Mouse (Mus musculus) limb, embryonic 12.5 days (tissue): ENCODE results near the gene Tspan14. TPM values are rescaled to one million over a fixed set of nuclear protein-coding genes. Genes with fewer than 3 reads are reported as not detected.

Source experiments
- ATAC-seq: fragments of 200-750 bp; cut with Nextera tagmentation; 2 replicates; pipeline ENCODE4 v1.8.0; 2017; ENCODE audit warnings: low read depth, moderate TSS enrichment; ENCODE audit not compliant: insufficient number of reproducible peaks, insufficient read depth, low FRiP score, low TSS enrichment
- H3K27ac ChIP-seq: fragments of 300-500 bp; sonication (generic); 2 replicates; pipeline ENCODE4 v1.5.1; 2016; ENCODE audit warnings: mild to moderate bottlenecking, moderate library complexity
- H3K27me3 ChIP-seq: fragments of 300-500 bp; sonication (generic); 2 replicates; pipeline ENCODE4 v1.6.1; 2016; ENCODE audit warnings: mild to moderate bottlenecking, moderate library complexity
- H3K36me3 ChIP-seq: fragments of 300-500 bp; sonication (generic); 2 replicates; pipeline ENCODE4 v1.6.1; 2016; ENCODE audit warnings: mild to moderate bottlenecking, moderate library complexity
- H3K4me1 ChIP-seq: fragments of 300-500 bp; sonication (generic); replicated peaks from 2 replicates; pipeline ENCODE4 v1.6.1; 2016
- H3K4me2 ChIP-seq: fragments of 300-500 bp; sonication (generic); 2 replicates; pipeline ENCODE4 v1.6.1; 2016; ENCODE audit warnings: mild to moderate bottlenecking, moderate library complexity
- H3K4me3 ChIP-seq: fragments of 300-500 bp; sonication (generic); replicated peaks from 2 replicates; pipeline ENCODE4 v1.5.1; 2016; ENCODE audit warnings: mild to moderate bottlenecking
- H3K9ac ChIP-seq: fragments of 300-500 bp; sonication (generic); replicated peaks from 2 replicates; pipeline ENCODE4 v1.6.1; 2016; ENCODE audit warnings: mild to moderate bottlenecking, moderate library complexity
- H3K9me3 ChIP-seq: fragments of 300-500 bp; sonication (generic); 2 replicates; pipeline ENCODE4 v1.6.1; 2016; ENCODE audit warnings: mild to moderate bottlenecking, moderate library complexity
- WGBS: fragments of 180-500 bp; shearing (Covaris S2); methylation state at CpG from one replicate; pipeline ENCODE4 v1.1.7; 2016; 5-methylcytosine and 5-hydroxymethylcytosine counted together
- polyA plus RNA-seq: library from polyadenylated mRNA; unstranded; fragments of >200 nt; fragmentation: Nextera tagmentation; extraction: Ambion mirVana; gene quantifications from 2 replicates; pipeline ENCODE4 v1.2.1, GENCODE M21; 2016

Gene Tspan14
- polyA plus RNA-seq = 68.4 and 70.1 TPM in 2 replicates

DNA sequence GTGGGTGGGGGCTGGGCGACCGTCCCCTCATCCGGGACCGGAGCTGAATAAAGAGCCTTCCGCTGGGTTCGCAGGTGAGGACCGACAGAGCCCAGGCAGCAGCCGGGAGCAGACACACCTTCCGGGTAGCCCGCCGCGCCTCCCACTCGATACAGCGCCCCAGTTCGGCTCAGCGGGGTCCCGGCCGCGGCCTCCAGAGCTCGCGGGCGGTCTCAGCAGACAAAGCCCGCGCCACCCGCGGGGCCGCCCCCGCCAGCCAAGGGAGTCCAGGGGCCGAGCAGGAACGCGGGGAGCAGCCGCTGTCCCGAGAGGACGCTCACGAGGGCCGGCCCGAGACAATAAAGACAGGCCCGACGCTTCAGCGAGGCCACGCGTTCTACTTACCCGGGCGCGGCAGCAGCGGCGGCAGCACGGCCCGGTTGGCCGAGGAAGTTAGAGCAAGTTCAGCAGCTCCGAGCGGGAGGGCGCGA, at the start of gene Tspan14:
Gene Tspan14 (minus strand): TSS at position 416 of the 470 bp plus-strand sequence.
- Histone ChIP-seq H3K9me3 (no peaks in the 10 kb centered on the region), H3K27ac (peak within 1 kb of the TSS; percentile 91), H3K9ac (peak within 1 kb of the TSS; percentile 85), H3K4me2 (peak within 1 kb of the TSS; percentile 81), H3K4me3 (peak within 1 kb of the TSS; percentile 82), H3K36me3 (no peaks in the 10 kb centered on the region), H3K27me3 (no peaks in the 10 kb centered on the region), H3K4me1 (peaks cover 26% of the 10 kb centered on the region)
- WGBS = under 1% methylated on average over 54 of the region's 54 CpGs
- ATAC-seq = peak; percentile 74; the same call in 1 of the 2 replicates

DNA sequence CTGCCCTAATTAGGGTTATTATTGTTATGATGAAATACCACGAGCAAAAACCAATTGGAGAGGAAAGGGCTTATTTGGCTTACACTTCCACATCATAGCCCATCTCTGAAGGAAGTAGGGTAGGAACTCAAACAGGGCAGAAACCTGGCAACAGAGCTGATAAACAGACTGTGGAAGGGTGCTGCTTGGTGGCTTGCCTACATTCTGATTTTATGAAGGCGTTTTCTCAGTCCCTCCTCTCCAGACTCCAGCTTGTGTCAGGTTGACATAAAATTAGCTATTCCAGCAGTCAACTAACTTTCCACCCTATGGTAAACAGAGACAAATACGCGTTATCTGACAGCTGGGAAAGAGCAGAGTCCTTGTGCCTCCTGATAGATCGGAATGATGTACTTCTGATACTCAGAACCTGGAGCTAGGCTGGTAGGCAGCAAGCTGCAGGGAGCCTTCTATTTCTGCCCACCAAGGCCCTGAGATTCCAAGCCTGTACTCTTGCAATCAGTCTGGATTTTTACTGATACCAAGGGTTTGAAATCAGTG, 48.2 kb upstream of the Tspan14 start:
- no peaks in the 10 kb centered on the region for H3K27me3 ChIP-seq
- no peaks in the 10 kb centered on the region for H3K9me3 ChIP-seq
- no peak overlapping the region for H3K4me3 ChIP-seq
- H3K9ac ChIP-seq = no peak overlapping the region
- H3K27ac ChIP-seq = no peak overlapping the region
- peaks cover 9% of the 10 kb centered on the region; the same call in 1 of the 2 replicates for H3K4me1 ChIP-seq
- no peaks in the 10 kb centered on the region for H3K36me3 ChIP-seq
- WGBS = 76% methylated on average over 5 of the region's 5 CpGs
- ATAC-seq = no peak
- H3K4me2 ChIP-seq = peak overlapping the region; percentile 73; the same call in 1 of the 2 replicates

DNA sequence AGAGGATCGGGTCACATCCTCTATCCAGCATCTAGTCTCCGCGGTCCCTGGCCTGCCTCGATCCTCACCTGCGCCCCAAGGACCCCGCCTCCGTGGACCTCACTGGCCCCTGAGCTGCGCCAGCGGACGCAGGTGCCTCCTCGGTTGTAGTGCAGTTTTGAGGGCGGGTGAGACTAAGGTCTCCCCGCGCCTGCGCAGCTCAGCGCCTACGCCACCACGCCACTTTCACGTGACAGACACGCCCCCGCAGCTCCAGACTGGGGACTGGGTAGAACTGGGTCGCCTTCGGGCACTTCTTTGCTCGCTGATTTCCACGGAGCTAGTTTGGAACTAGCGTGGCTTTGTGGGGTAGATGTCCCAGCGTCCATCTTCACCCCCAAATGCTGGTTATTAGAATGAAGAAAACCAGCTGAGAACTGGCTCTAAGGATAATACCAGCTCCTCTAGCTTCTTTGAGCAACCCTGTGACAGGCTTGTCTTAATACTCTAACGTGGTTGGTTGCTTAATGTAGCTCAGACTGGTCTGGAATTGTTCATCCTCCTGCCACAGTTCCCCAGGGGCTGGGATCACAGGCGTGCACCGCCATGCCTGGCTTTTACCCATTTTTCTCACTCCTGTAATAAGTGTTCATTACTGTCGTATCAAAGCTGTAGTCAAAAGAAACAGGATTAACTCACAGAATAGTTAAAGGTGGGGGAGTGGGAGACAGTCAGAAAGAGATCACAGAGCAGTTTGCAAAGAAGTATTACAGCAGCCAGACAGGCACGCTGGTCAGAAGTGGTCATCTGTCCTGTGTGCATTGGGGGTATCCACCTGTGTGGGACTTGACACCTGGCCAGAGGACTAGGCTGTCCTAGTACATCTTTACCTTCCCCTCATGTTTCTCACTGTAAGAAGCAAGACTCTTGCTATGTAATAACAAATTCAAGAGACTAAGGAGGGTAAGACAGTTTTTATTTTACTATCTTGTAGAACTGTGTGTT, 47.3 kb upstream of the Tspan14 start, which contains the start of gene Fam213a:
Gene Fam213a (minus strand): TSS at position 159 of the 984 bp plus-strand sequence.
- H3K9ac ChIP-seq = peak within 1 kb of the TSS; percentile 60
- 4% methylated on average over 32 of the region's 32 CpGs for WGBS
- peaks cover 9% of the 10 kb centered on the region; the same call in 1 of the 2 replicates for H3K4me1 ChIP-seq
- H3K9me3 ChIP-seq = no peaks in the 10 kb centered on the region
- peak; percentile 96 for ATAC-seq
- H3K27ac ChIP-seq = no peak within 1 kb of the TSS
- peak within 1 kb of the TSS; percentile 73 for H3K4me2 ChIP-seq
- no peaks in the 10 kb centered on the region for H3K36me3 ChIP-seq
- H3K27me3 ChIP-seq = no peaks in the 10 kb centered on the region
- H3K4me3 ChIP-seq = peak within 1 kb of the TSS; percentile 56

DNA sequence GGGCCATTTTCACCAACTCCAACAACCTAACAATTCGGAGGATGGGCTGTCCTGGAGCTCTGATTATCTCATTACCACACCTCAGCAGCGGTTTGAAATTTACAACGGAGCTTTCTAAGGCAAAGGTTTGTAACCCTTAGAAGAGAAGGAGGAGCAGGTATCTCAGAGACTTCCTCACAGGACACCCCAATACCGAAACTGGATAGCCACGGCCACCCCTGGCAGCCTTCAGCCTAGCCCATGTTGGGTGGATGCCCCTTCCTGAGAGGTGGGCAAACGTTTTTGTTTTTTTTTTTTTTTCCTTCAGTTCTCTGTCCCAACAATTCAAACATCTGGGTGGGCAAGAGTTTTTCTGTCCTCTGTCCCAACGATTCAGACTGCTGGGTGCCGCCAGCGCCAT, 46.5 kb upstream of the Tspan14 start:
- no peak for ATAC-seq
- Histone ChIP-seq H3K4me1 (peaks cover 9% of the 10 kb centered on the region; the same call in 1 of the 2 replicates), H3K27ac (no peak overlapping the region), H3K27me3 (no peaks in the 10 kb centered on the region), H3K4me3 (peak overlapping the region; percentile 56), H3K9me3 (no peaks in the 10 kb centered on the region), H3K36me3 (no peaks in the 10 kb centered on the region), H3K9ac (peak overlapping the region; percentile 60), H3K4me2 (peak overlapping the region; percentile 73)
- 23% methylated on average over 9 of the region's 9 CpGs for WGBS

DNA sequence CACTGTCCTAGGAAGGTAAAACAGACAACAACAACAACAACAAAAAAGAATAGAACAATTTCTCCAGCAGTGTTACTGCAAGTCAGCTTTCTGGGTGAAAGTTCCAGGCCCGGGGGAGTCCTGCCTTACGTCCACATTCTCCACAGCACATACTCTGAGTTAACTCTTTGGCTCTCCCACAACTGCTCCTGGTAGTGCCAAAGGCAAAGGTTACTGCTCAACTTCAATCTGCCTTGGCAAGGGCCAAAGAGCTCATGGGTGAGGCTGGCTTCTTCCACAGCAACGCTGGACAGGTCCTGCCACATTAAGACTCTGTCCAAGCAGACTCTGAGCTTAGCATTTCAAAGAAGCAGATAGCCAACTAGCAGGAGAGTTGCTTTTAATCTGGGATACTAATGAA, 45.3 kb upstream of the Tspan14 start:
- 75% methylated on average over 3 of the region's 3 CpGs for WGBS
- Histone ChIP-seq H3K27me3 (no peaks in the 10 kb centered on the region), H3K4me3 (no peak overlapping the region), H3K9ac (no peak overlapping the region), H3K9me3 (no peaks in the 10 kb centered on the region), H3K27ac (no peak overlapping the region), H3K4me1 (peaks cover 9% of the 10 kb centered on the region), H3K4me2 (no peak overlapping the region), H3K36me3 (no peaks in the 10 kb centered on the region)
- ATAC-seq = no peak

DNA sequence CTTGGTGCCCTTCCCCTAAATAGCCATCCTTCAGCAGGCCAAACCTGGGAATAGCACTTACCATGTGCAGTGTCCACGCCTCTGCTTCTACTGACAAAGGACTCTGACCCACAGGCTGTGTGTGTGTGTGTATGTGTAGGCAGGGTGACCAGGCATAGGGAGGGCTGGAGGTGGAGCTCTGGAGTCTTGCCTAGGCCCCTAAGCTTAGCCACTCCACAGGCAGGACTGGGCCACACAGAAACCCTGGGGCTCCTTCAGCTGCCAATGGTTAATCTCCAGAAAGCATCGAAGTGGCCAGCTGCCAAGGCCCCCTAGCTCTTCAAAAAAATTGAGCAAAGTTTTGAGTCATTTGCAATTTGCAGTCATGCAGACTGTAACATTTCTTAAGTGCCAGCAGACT, 41.5 kb upstream of the Tspan14 start:
- Histone ChIP-seq H3K27me3 (no peaks in the 10 kb centered on the region; the same call in 1 of the 2 replicates), H3K9ac (no peak overlapping the region), H3K4me3 (no peak overlapping the region), H3K9me3 (no peaks in the 10 kb centered on the region), H3K27ac (no peak overlapping the region), H3K4me1 (peaks cover 20% of the 10 kb centered on the region), H3K36me3 (no peaks in the 10 kb centered on the region), H3K4me2 (no peak overlapping the region)
- 71% methylated on average over 2 of the region's 2 CpGs for WGBS
- ATAC-seq = no peak

DNA sequence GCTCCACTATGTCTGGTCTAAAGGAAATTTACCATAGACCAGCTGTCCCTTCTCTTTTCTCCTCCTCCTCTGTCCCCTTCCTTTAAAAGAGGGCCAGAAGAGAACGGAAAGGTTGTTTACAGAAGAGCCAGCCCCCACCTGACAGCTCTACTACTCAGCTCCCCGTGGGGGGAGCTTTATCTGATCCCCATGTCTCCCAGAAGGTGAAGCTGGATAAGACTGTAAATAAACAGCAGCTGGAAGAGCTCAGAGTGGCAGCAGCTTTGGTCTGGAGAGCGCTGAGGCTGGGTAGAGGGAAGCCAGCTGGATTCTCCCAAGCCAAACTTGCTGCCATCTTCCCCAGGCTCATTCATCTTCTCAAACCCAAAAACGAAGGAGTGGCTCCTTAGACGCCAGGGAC, 41.0 kb upstream of the Tspan14 start:
- no peak overlapping the region for H3K4me2 ChIP-seq
- no peaks in the 10 kb centered on the region for H3K36me3 ChIP-seq
- no peaks in the 10 kb centered on the region; the same call in 1 of the 2 replicates for H3K27me3 ChIP-seq
- H3K4me1 ChIP-seq = peaks cover 18% of the 10 kb centered on the region
- no peaks in the 10 kb centered on the region for H3K9me3 ChIP-seq
- no peak overlapping the region for H3K9ac ChIP-seq
- 36% methylated on average over 5 of the region's 5 CpGs for WGBS
- no peak for ATAC-seq
- H3K27ac ChIP-seq = no peak overlapping the region
- H3K4me3 ChIP-seq = no peak overlapping the region

DNA sequence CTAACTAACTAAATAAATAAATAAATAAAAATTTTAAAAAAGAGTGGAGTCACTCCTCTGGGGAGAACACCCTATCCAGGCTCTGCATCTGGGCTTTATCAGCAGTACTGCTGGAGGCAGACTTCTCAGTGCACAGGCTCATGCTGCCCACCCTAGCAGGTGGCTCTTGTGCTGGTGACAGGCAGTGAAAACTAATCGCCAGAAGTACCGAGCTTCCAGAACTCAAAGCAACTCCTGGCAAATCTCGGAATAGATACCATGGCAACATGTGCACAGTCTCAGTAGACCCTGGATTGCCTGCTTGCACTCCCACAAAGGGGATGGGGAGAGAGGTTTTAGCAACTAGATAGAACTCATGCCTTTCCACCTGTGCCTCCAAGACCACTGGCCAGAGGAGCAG, 40.3 kb upstream of the Tspan14 start:
- Histone ChIP-seq H3K36me3 (no peaks in the 10 kb centered on the region), H3K4me1 (peaks cover 18% of the 10 kb centered on the region), H3K27me3 (no peaks in the 10 kb centered on the region; the same call in 1 of the 2 replicates), H3K9me3 (no peaks in the 10 kb centered on the region), H3K9ac (no peak overlapping the region), H3K27ac (no peak overlapping the region), H3K4me3 (no peak overlapping the region), H3K4me2 (no peak overlapping the region)
- ATAC-seq = no peak
- WGBS = 79% methylated on average over 3 of the region's 3 CpGs

DNA sequence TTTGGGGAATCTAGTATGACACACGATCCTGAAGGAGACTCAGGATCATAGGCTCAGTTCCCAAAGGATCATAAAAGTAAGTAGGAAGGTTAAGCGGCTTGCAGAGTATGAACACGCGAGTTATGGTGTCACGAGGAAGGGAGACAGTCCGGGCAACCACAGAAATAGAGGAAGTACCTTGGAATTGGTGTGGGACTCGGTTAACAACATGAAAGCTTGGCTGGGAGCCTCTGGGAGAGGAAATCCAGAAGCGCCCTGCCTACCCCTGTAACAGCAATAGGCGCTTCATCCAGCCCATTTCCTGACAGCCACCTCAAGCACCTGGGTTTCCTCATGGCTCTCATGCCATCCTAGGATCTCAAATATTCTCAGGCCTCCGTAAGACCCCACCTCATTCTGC, 39.7 kb upstream of the Tspan14 start:
- Histone ChIP-seq H3K4me2 (no peak overlapping the region), H3K27ac (no peak overlapping the region), H3K9ac (no peak overlapping the region), H3K4me1 (peaks cover 18% of the 10 kb centered on the region), H3K36me3 (no peaks in the 10 kb centered on the region), H3K27me3 (no peaks in the 10 kb centered on the region; the same call in 1 of the 2 replicates), H3K9me3 (no peaks in the 10 kb centered on the region), H3K4me3 (no peak overlapping the region)
- WGBS = 86% methylated on average over 10 of the region's 10 CpGs
- no peak for ATAC-seq

DNA sequence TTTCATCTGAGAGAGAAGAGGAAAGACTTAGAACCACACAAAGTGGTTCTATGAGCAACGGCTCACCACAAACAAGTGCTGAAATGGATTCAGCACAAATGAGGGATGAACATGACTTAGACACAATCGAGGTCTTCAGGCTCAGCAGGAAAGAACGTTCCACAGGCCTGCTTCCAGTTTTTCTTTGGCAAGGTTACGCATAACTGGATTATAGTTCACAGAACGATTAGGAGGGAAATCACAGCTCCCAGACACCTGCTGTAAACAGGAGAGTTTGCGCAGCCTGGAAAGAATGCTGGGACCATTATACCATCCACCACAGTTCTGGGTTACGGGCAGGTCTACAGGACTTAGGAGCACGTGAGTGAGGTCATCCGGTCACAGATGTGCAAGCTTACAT, 39.1 kb upstream of the Tspan14 start:
- peaks cover 22% of the 10 kb centered on the region for H3K4me1 ChIP-seq
- no peak overlapping the region for H3K4me3 ChIP-seq
- ATAC-seq = no peak
- H3K27me3 ChIP-seq = no peaks in the 10 kb centered on the region; the same call in 1 of the 2 replicates
- no peak overlapping the region for H3K27ac ChIP-seq
- no peak overlapping the region for H3K9ac ChIP-seq
- no peak overlapping the region for H3K4me2 ChIP-seq
- no peaks in the 10 kb centered on the region for H3K36me3 ChIP-seq
- H3K9me3 ChIP-seq = no peaks in the 10 kb centered on the region
- 85% methylated on average over 9 of the region's 9 CpGs for WGBS
